Comparison of ENCODE assay signal across 15 mouse cellular contexts in genomic region chrX:103460056-103460455, GRCm38 (mm10). TPM values are rescaled to one million over a fixed set of nuclear protein-coding genes. Genes with fewer than 3 reads are reported as not detected.
DNase-seq lines count a peak whose midpoint lies in the region; ATAC-seq and TF ChIP-seq lines count a peak whose summit lies in the region.
"Had no signal": no experiment of that assay in that cellular context is flagged by ENCODE, and none has a peak within 500 bp of the region (broad histone marks: within the 10 kb centered on the region; RNA-seq: fewer than 3 reads in every experiment).

No protein-coding gene starts in this region.

- no peak overlapping the region for H3K9ac ChIP-seq in forebrain, postnatal 0 days
- H3K9ac ChIP-seq in forebrain, embryonic 14.5 days (ENCODE audit: low read length), result no peak overlapping the region

- H3K4me3 ChIP-seq in forebrain, postnatal 0 days (ENCODE audit: low read depth, low read length), result no peak overlapping the region
- H3K4me3 ChIP-seq in forebrain, embryonic 14.5 days (ENCODE audit: low read depth, low read length), result no peak overlapping the region
- H3K4me3 ChIP-seq: heart, embryonic 10.5 days; myocyte had no signal

- intact Hi-C loops in left cerebral cortex, postnatal 4 days (cut with DNase I), result no loop called here
- intact Hi-C loops in gastrocnemius, postnatal 36 days (cut with DNase I), result no loop called here

- no peak overlapping the region for H3K4me2 ChIP-seq in forebrain, postnatal 0 days (ENCODE audit: low read depth)
- no peak overlapping the region for H3K4me2 ChIP-seq in forebrain, embryonic 14.5 days (ENCODE audit: low read length)

- H3K9me3 ChIP-seq in forebrain, postnatal 0 days (ENCODE audit: low read length), result no peaks in the 10 kb centered on the region
- H3K9me3 ChIP-seq in forebrain, embryonic 14.5 days (replicated peaks; ENCODE audit: control insufficient read depth, low read length), result no peaks in the 10 kb centered on the region
- H3K9me3 ChIP-seq: heart, embryonic 10.5 days had no signal

- peak; percentile 34 for TF ChIP-seq CTCF in forebrain, postnatal 0 days (IDR thresholded peaks at IDR 0.05; ENCODE audit: low read depth)
- TF ChIP-seq CTCF in brain, embryonic 14.5 days (IDR thresholded peaks at IDR 0.05; ENCODE audit: borderline replicate concordance, extremely low read depth, insufficient read depth, insufficient read length), result peak; percentile 26; the same call in 1 of the 2 replicates

- no peaks in the 10 kb centered on the region for H3K27me3 ChIP-seq in forebrain, postnatal 0 days (ENCODE audit: insufficient read depth, low read length)
- no peaks in the 10 kb centered on the region for H3K27me3 ChIP-seq in forebrain, embryonic 14.5 days (replicated peaks; ENCODE audit: control insufficient read depth, insufficient read depth, low read length)
- H3K27me3 ChIP-seq: CH12.LX had no signal

- no peak for DNase-seq in forebrain, postnatal 0 days
- no peak for DNase-seq in forebrain, embryonic 14.5 days (ENCODE audit: low spot score)
- DNase-seq in left cerebral cortex, postnatal 4 days, result peak; percentile 5
- DNase-seq in left cerebral cortex, adult 18-20 months (ENCODE audit: low spot score in 2 of 2), result no peak
- peak; percentile 19 for DNase-seq in 416B (ENCODE audit: low read depth)
- peak; percentile 2 for DNase-seq in brain, embryonic 14.5 days (ENCODE audit: low read depth)
- no peak for DNase-seq in gastrocnemius, postnatal 36 days
- no peak for DNase-seq in urinary bladder, adult 2 months (ENCODE audit: low spot score)
- DNase-seq: layer of hippocampus, postnatal 36 days; right cerebral cortex, adult 18-20 months had no signal

- no peak overlapping the region for H3K27ac ChIP-seq in forebrain, postnatal 0 days (ENCODE audit: low read depth, low read length)
- H3K27ac ChIP-seq in forebrain, embryonic 14.5 days (ENCODE audit: low read depth, low read length), result no peak overlapping the region
- H3K27ac ChIP-seq: heart, embryonic 10.5 days had no signal

- no peaks in the 10 kb centered on the region; the same call in 1 of the 2 replicates for H3K36me3 ChIP-seq in forebrain, postnatal 0 days (ENCODE audit: insufficient read depth)
- H3K36me3 ChIP-seq in forebrain, embryonic 14.5 days (ENCODE audit: control insufficient read depth, insufficient read depth, low read length), result no peaks in the 10 kb centered on the region
- H3K36me3 ChIP-seq: heart, embryonic 10.5 days had no signal

- no peaks in the 10 kb centered on the region for H3K4me1 ChIP-seq in forebrain, postnatal 0 days (ENCODE audit: insufficient read depth)
- no peaks in the 10 kb centered on the region for H3K4me1 ChIP-seq in forebrain, embryonic 14.5 days (ENCODE audit: control insufficient read depth, insufficient read depth, low read length)
- H3K4me1 ChIP-seq: heart, embryonic 10.5 days had no signal

- WGBS in forebrain, postnatal 0 days, result 71% methylated on average over 5 of the region's 5 CpGs
- 72% methylated on average over 5 of the region's 5 CpGs for WGBS in forebrain, embryonic 14.5 days

- no peak for TF ChIP-seq POLR2A in brain, embryonic 14.5 days (IDR thresholded peaks at IDR 0.05; ENCODE audit: borderline replicate concordance, extremely low read depth, insufficient read depth, insufficient read length, poor library complexity, severe bottlenecking)

- no peak for ATAC-seq in forebrain, postnatal 0 days
- ATAC-seq in forebrain, embryonic 14.5 days, result no peak

RNA-seq across cellular contexts. Expression of gene Gm26992, which starts 38.2 kb away (rescaled TPM):
- total RNA-seq in forebrain, postnatal 0 days (2014; rRNA removed), result not detected in 2 replicates
- polyA plus RNA-seq in forebrain, postnatal 0 days (2015; fragmentation: Nextera tagmentation; extraction: Ambion mirVana), result 0.48 TPM in 1 of 2 replicates, not detected in the other
- not detected in 2 replicates for polyA plus RNA-seq in forebrain, embryonic 14.5 days (2014; fragmentation: Nextera tagmentation; extraction: Ambion mirVana)
- not detected for total RNA-seq in left cerebral cortex, postnatal 4 days (2021)
- 1 to 10 TPM in 1 of 2 experiments, not detected in 1; 1.5 TPM for total RNA-seq in left cerebral cortex, adult 18-20 months (2021)
- 0.28 and 0.56 TPM in 2 replicates for polyA plus RNA-seq in brain, embryonic 14.5 days (2012; rRNA removed)
- not detected for total RNA-seq in gastrocnemius, postnatal 36 days (2021)
- 0.52 and 1.1 TPM in 2 replicates for polyA plus RNA-seq in urinary bladder, adult 2 months (2012; rRNA removed)
- total RNA-seq: CH12.LX; layer of hippocampus, postnatal 36 days had no signal
- polyA plus RNA-seq: heart, embryonic 10.5 days; intestine, embryonic 14.5 days; lung, embryonic 16.5 days; myocyte had no signal

RNA-seq across cellular contexts. Expression of gene Tsx, which starts 45.8 kb away (rescaled TPM):
- total RNA-seq in forebrain, postnatal 0 days (2014; rRNA removed), result not detected in 2 replicates
- polyA plus RNA-seq in forebrain, postnatal 0 days (2015; fragmentation: Nextera tagmentation; extraction: Ambion mirVana), result 0.30 and 0.52 TPM in 2 replicates
- polyA plus RNA-seq in forebrain, embryonic 14.5 days (2014; fragmentation: Nextera tagmentation; extraction: Ambion mirVana), result not detected in 2 replicates
- under 1 TPM in 1 of 2 experiments, not detected in 1; 0.60 TPM for total RNA-seq in left cerebral cortex, postnatal 4 days (2021)
- not detected for total RNA-seq in left cerebral cortex, adult 18-20 months (2021)
- 1.2 and 1.4 TPM in 2 replicates for polyA plus RNA-seq in brain, embryonic 14.5 days (2012; rRNA removed)
- total RNA-seq in gastrocnemius, postnatal 36 days (2021), result not detected
- 1.3 TPM in 2 replicates for polyA plus RNA-seq in urinary bladder, adult 2 months (2012; rRNA removed)
- total RNA-seq: CH12.LX had no signal
- polyA plus RNA-seq: heart, embryonic 10.5 days; myocyte had no signal

Comparison
In these comparisons a context has a peak if more than half of its experiments do, and no peak if none do; other contexts are left out.
1. DNase-seq: peak in left cerebral cortex, postnatal 4 days (single experiment), 416B (single experiment) and brain, embryonic 14.5 days (single experiment); none in forebrain, postnatal 0 days (single experiment), forebrain, embryonic 14.5 days (single experiment), left cerebral cortex, adult 18-20 months (0 of 2), gastrocnemius, postnatal 36 days (0 of 2) and urinary bladder, adult 2 months (single experiment).